Comparison of ENCODE assay signal across 10 mouse cellular contexts in genomic region chr5:134933281-134933680, GRCm38 (mm10). TPM values are rescaled to one million over a fixed set of nuclear protein-coding genes. Genes with fewer than 3 reads are reported as not detected.
A peak's percentile ranks its signal among the peaks of the same experiment; 100 is the strongest.
DNase-seq lines count a peak whose midpoint lies in the region; ATAC-seq and TF ChIP-seq lines count a peak whose summit lies in the region.
"Had no signal": no experiment of that assay in that cellular context is flagged by ENCODE, and none has a peak within 500 bp of the region (broad histone marks: within the 10 kb centered on the region; RNA-seq: fewer than 3 reads in every experiment).

No protein-coding gene starts in this region.

- 0 out of 2 replicates have a peak, but pooled peaks cover 5% of the 10 kb centered on the region for H3K4me1 ChIP-seq in heart, embryonic 15.5 days (replicated peaks)
- H3K4me1 ChIP-seq in heart, embryonic 10.5 days = peaks cover 8% of the 10 kb centered on the region
- peaks cover 0 to 6% of the 10 kb centered on the region in 2 experiments; a peak in 1 of 4 replicates for H3K4me1 ChIP-seq in liver, embryonic 14.5 days (replicated peaks; ENCODE audit: control insufficient read depth in 2 of 2, insufficient read depth in 2 of 2, low read length in 1 of 2)

- no peak overlapping the region for H3K9ac ChIP-seq in heart, embryonic 15.5 days
- peak overlapping the region; percentile 92 for H3K9ac ChIP-seq in liver, embryonic 14.5 days (replicated peaks)

- H3K27ac ChIP-seq in heart, embryonic 15.5 days = no peak overlapping the region
- H3K27ac ChIP-seq in heart, embryonic 10.5 days = no peak overlapping the region
- peak overlapping the region; percentile 93; the same call in 1 of the 2 replicates for H3K27ac ChIP-seq in liver, embryonic 14.5 days

- no peak for TF ChIP-seq EP300 in liver, embryonic 14.5 days (IDR thresholded peaks at IDR 0.05; ENCODE audit: low read depth)

- no peak for DNase-seq in heart, embryonic 10.5 days (ENCODE audit: low spot score)
- peak; percentile 27 to 47 for DNase-seq in spleen, postnatal 36 days (ENCODE audit: low spot score in 2 of 2)
- DNase-seq in spleen, postnatal 14 days (ENCODE audit: low spot score in 2 of 2) = no peak
- no peak for DNase-seq in liver, embryonic 14.5 days (ENCODE audit: low read depth in 3 of 3, low spot score in 3 of 3)
- peak; percentile 64 for DNase-seq in thymus, postnatal 4 days
- DNase-seq in lung, adult 18-20 months = no peak
- no peak for DNase-seq in cerebellum, adult 9-10 months

- no peaks in the 10 kb centered on the region for H3K9me3 ChIP-seq in heart, embryonic 15.5 days (replicated peaks)
- no peaks in the 10 kb centered on the region for H3K9me3 ChIP-seq in heart, embryonic 10.5 days
- H3K9me3 ChIP-seq in liver, embryonic 14.5 days (ENCODE audit: control insufficient read depth, low read length) = no peaks in the 10 kb centered on the region

- 84% methylated on average over 8 of the region's 8 CpGs for WGBS in heart, embryonic 15.5 days
- 82% methylated on average over 8 of the region's 8 CpGs for WGBS in heart, embryonic 10.5 days
- 76% methylated on average over 8 of the region's 8 CpGs for WGBS in liver, embryonic 14.5 days (ENCODE audit: insufficient replicate concordance)

- ATAC-seq in heart, embryonic 15.5 days (replicated peaks; ENCODE audit: insufficient number of reproducible peaks, insufficient read depth, low FRiP score, low read depth) = no peak
- no peak for ATAC-seq in liver, embryonic 14.5 days (ENCODE audit: insufficient read depth)

- peak overlapping the region; percentile 75; the same call in 1 of the 2 replicates for H3K4me2 ChIP-seq in heart, embryonic 15.5 days
- peak overlapping the region; percentile 90 for H3K4me2 ChIP-seq in liver, embryonic 14.5 days (ENCODE audit: low read depth)

- H3K27me3 ChIP-seq in heart, embryonic 15.5 days = no peaks in the 10 kb centered on the region
- no peaks in the 10 kb centered on the region; the same call in 1 of the 2 replicates for H3K27me3 ChIP-seq in heart, embryonic 10.5 days (ENCODE audit: insufficient read depth, poor library complexity, severe bottlenecking)
- no peaks in the 10 kb centered on the region; the same call in 1 of the 2 replicates for H3K27me3 ChIP-seq in liver, embryonic 14.5 days (ENCODE audit: control insufficient read depth, insufficient read depth, low read length)

- H3K4me3 ChIP-seq in heart, embryonic 15.5 days = peak overlapping the region; percentile 58; the same call in 1 of the 2 replicates
- H3K4me3 ChIP-seq in heart, embryonic 10.5 days = no peak overlapping the region
- peak overlapping the region; percentile 79 to 85 for H3K4me3 ChIP-seq in liver, embryonic 14.5 days (ENCODE audit: insufficient read depth in 1 of 2, low read depth in 2 of 2, low read length in 2 of 2)

- TF ChIP-seq CTCF in liver, embryonic 14.5 days (IDR thresholded peaks at IDR 0.05; ENCODE audit: low read depth) = no peak

- H3K36me3 ChIP-seq in heart, embryonic 15.5 days = no peaks in the 10 kb centered on the region
- peaks cover 10% of the 10 kb centered on the region; the same call in 1 of the 2 replicates for H3K36me3 ChIP-seq in heart, embryonic 10.5 days
- H3K36me3 ChIP-seq in liver, embryonic 14.5 days (replicated peaks; ENCODE audit: control insufficient read depth, insufficient read depth, low read depth) = no peaks in the 10 kb centered on the region; the same call in 1 of the 2 replicates

RNA-seq across cellular contexts. Expression of gene Mettl27, which starts 1.1 kb away (rescaled TPM):
- polyA plus RNA-seq in heart, embryonic 15.5 days (2015; fragmentation: Nextera tagmentation; extraction: Ambion mirVana) = 6.6 and 11.7 TPM in 2 replicates
- 8.8 and 12.1 TPM in 2 replicates for polyA plus RNA-seq in heart, embryonic 10.5 days (2016; fragmentation: Nextera tagmentation; extraction: Ambion mirVana)
- polyA plus RNA-seq in liver, embryonic 14.5 days (2012; rRNA removed) = 7.1 and 7.9 TPM in 2 replicates
- 14.4 and 16.3 TPM in 2 replicates for polyA plus RNA-seq in liver, embryonic 14.5 days (2014; fragmentation: Nextera tagmentation; extraction: Ambion mirVana)

RNA-seq across cellular contexts. Expression of gene Cldn4, which starts 13.5 kb away (rescaled TPM):
- 1.1 and 4.2 TPM in 2 replicates for polyA plus RNA-seq in heart, embryonic 15.5 days (2015; fragmentation: Nextera tagmentation; extraction: Ambion mirVana)
- polyA plus RNA-seq in heart, embryonic 10.5 days (2016; fragmentation: Nextera tagmentation; extraction: Ambion mirVana) = 2.8 and 6.9 TPM in 2 replicates
- polyA plus RNA-seq in liver, embryonic 14.5 days (2012; rRNA removed) = 0.35 and 0.39 TPM in 2 replicates
- 0.29 TPM in 2 replicates for polyA plus RNA-seq in liver, embryonic 14.5 days (2014; fragmentation: Nextera tagmentation; extraction: Ambion mirVana)

RNA-seq across cellular contexts. Expression of gene Cldn13, which starts 18.0 kb away (rescaled TPM):
- polyA plus RNA-seq in heart, embryonic 15.5 days (2015; fragmentation: Nextera tagmentation; extraction: Ambion mirVana) = 0.43 and 1.9 TPM in 2 replicates
- 6.1 and 8.5 TPM in 2 replicates for polyA plus RNA-seq in heart, embryonic 10.5 days (2016; fragmentation: Nextera tagmentation; extraction: Ambion mirVana)
- polyA plus RNA-seq in liver, embryonic 14.5 days (2012; rRNA removed) = 148 and 152 TPM in 2 replicates
- 288 and 296 TPM in 2 replicates for polyA plus RNA-seq in liver, embryonic 14.5 days (2014; fragmentation: Nextera tagmentation; extraction: Ambion mirVana)

RNA-seq across cellular contexts. Expression of gene Tmem270, which starts 26.7 kb away (rescaled TPM):
- not detected in 2 replicates for polyA plus RNA-seq in heart, embryonic 15.5 days (2015; fragmentation: Nextera tagmentation; extraction: Ambion mirVana)
- polyA plus RNA-seq in heart, embryonic 10.5 days (2016; fragmentation: Nextera tagmentation; extraction: Ambion mirVana) = not detected in 2 replicates
- 0.04 TPM in 1 of 2 replicates, not detected in the other for polyA plus RNA-seq in liver, embryonic 14.5 days (2012; rRNA removed)
- polyA plus RNA-seq in liver, embryonic 14.5 days (2014; fragmentation: Nextera tagmentation; extraction: Ambion mirVana) = not detected in 2 replicates
- polyA plus RNA-seq: embryonic facial prominence, embryonic 11.5 days; heart, embryonic 16.5 days had no signal

RNA-seq across cellular contexts. Expression of gene Cldn3, which starts 52.7 kb away (rescaled TPM):
- polyA plus RNA-seq in heart, embryonic 15.5 days (2015; fragmentation: Nextera tagmentation; extraction: Ambion mirVana) = 7.7 and 18.1 TPM in 2 replicates
- 2.7 and 10.2 TPM in 2 replicates for polyA plus RNA-seq in heart, embryonic 10.5 days (2016; fragmentation: Nextera tagmentation; extraction: Ambion mirVana)
- polyA plus RNA-seq in liver, embryonic 14.5 days (2012; rRNA removed) = 0.47 and 0.73 TPM in 2 replicates
- 0.43 and 0.47 TPM in 2 replicates for polyA plus RNA-seq in liver, embryonic 14.5 days (2014; fragmentation: Nextera tagmentation; extraction: Ambion mirVana)

Comparison
In these comparisons a context has a peak if more than half of its experiments do, and no peak if none do; other contexts are left out.
1. DNase-seq: peak in spleen, postnatal 36 days (2 of 2) and thymus, postnatal 4 days (single experiment); none in heart, embryonic 10.5 days (single experiment), spleen, postnatal 14 days (0 of 2), liver, embryonic 14.5 days (0 of 3), lung, adult 18-20 months (0 of 2) and cerebellum, adult 9-10 months (single experiment).
2. RNA of gene Cldn13, which starts 18.0 kb away (polyA plus RNA-seq): 148 to 296 TPM in liver, embryonic 14.5 days; 6.1 to 8.5 TPM in heart, embryonic 10.5 days and 0.43 to 1.9 TPM in heart, embryonic 15.5 days; every median in the first group is over 10 times any median in the second.